Mouse (Mus musculus) olfactory bulb, adult 2 months (tissue): ENCODE results near the gene Ttc32.

Experiments
- CTCF ChIP-seq: fragments of 200-500 bp; IDR thresholded peaks from 2 replicates; pipeline ENCODE4 v1.5.1; 2012; ENCODE audit warnings: low read depth, mild to moderate bottlenecking, low read length, moderate library complexity; ENCODE audit not compliant: insufficient read depth
- POLR2A ChIP-seq: fragments of 200-500 bp; IDR thresholded peaks from 2 replicates; pipeline ENCODE4 v1.6.1; 2012; ENCODE audit warnings: mild to moderate bottlenecking, low read depth, low read length, moderate library complexity; ENCODE audit not compliant: insufficient read depth

DNA sequence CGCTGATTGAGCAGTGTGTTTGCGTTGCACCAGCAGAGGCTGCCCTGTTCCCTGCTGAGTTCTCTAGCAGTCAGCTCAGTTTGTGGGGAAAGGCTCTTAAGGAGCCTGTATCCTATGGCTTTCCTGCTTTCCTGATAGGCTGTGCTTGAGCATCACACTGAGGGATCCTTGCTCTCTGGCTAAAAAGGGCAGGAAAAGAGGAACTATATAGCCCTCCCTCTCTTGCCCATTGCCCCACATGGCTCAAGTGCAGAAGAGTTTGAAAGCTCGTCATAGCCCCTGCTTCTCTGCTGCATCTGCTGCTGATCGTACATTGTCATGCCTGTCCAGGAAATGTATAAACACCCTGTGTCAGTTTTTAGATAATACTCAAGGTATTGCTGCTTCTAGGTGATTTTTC, 22.7 kb upstream of the Ttc32 start:
- TF ChIP-seq POLR2A (no peak), CTCF (no peak)
